Mouse (Mus musculus): Measurements from ENCODE around the gene Chst15. TPM values are rescaled to one million over a fixed set of nuclear protein-coding genes. Genes with fewer than 3 reads are reported as not detected.

Gene Chst15
- polyA plus RNA-seq, 1 experiment from 2014 or later = 18.3 TPM

GRCm38 (mm10) chr7:132238921-132239320, 78.1 kb downstream of the Chst15 start:
- Histone ChIP-seq H3K4me1 (ENCODE audit: insufficient read depth) (peaks cover 10% of the 10 kb centered on the region), H3K4me3 (ENCODE audit: low read depth, low read length) (no peak overlapping the region), H3K36me3 (ENCODE audit: insufficient read depth) (peaks cover 18% of the 10 kb centered on the region), H3K9ac (no peak overlapping the region), H3K27ac (ENCODE audit: low read depth) (no peak overlapping the region), H3K4me2 (no peak overlapping the region), H3K9me3 (ENCODE audit: low read depth, low read length) (no peaks in the 10 kb centered on the region), H3K27me3 (ENCODE audit: insufficient read depth, low read length) (no peaks in the 10 kb centered on the region)
- TF ChIP-seq CTCF (IDR thresholded peaks at IDR 0.05; ENCODE audit: low read depth) = no peak
- no peak for ATAC-seq (ENCODE audit: insufficient read depth)
- 61% methylated on average over 3 of the region's 3 CpGs for WGBS
- peak; percentile 60 for DNase-seq

GRCm38 (mm10) chr7:132237191-132237590, 79.8 kb downstream of the Chst15 start:
- 37% methylated on average over 4 of the region's 4 CpGs for WGBS
- H3K36me3 ChIP-seq (ENCODE audit: insufficient read depth) = peaks cover 16% of the 10 kb centered on the region
- no peak for ATAC-seq (ENCODE audit: insufficient read depth)

GRCm38 (mm10) chr7:132236789-132237188, 80.2 kb downstream of the Chst15 start:
- peak; percentile 27 for DNase-seq
- H3K4me2 ChIP-seq = no peak overlapping the region
- no peak overlapping the region for H3K9ac ChIP-seq
- 45% methylated on average over 8 of the region's 8 CpGs for WGBS
- peaks cover 15% of the 10 kb centered on the region for H3K36me3 ChIP-seq (ENCODE audit: insufficient read depth)
- no peaks in the 10 kb centered on the region for H3K9me3 ChIP-seq (ENCODE audit: low read depth, low read length)
- H3K27ac ChIP-seq (ENCODE audit: low read depth) = no peak overlapping the region
- peaks cover 6% of the 10 kb centered on the region; the same call in 1 of the 2 replicates for H3K4me1 ChIP-seq (ENCODE audit: insufficient read depth)
- H3K4me3 ChIP-seq (ENCODE audit: low read depth, low read length) = no peak overlapping the region
- no peak for TF ChIP-seq CTCF (IDR thresholded peaks at IDR 0.05; ENCODE audit: low read depth)
- no peak for ATAC-seq (ENCODE audit: insufficient read depth)
- no peaks in the 10 kb centered on the region for H3K27me3 ChIP-seq (ENCODE audit: insufficient read depth, low read length)

More at GRCm38 (mm10) chr7:132237191-132237590, 79.8 kb downstream of the Chst15 start:
- TF ChIP-seq CTCF (IDR thresholded peaks at IDR 0.05; ENCODE audit: low read depth) = no peak
- no peak overlapping the region for H3K27ac ChIP-seq (ENCODE audit: low read depth)
- no peak overlapping the region for H3K4me3 ChIP-seq (ENCODE audit: low read depth, low read length)
- H3K9ac ChIP-seq = no peak overlapping the region
- H3K4me1 ChIP-seq (ENCODE audit: insufficient read depth) = peaks cover 6% of the 10 kb centered on the region; the same call in 1 of the 2 replicates
- no peak overlapping the region for H3K4me2 ChIP-seq
- DNase-seq = no peak
- no peaks in the 10 kb centered on the region for H3K27me3 ChIP-seq (ENCODE audit: insufficient read depth, low read length)
- H3K9me3 ChIP-seq (ENCODE audit: low read depth, low read length) = no peaks in the 10 kb centered on the region

- H3K4me2 ChIP-seq = no peak overlapping the region
- H3K27ac ChIP-seq (ENCODE audit: low read depth) = no peak overlapping the region
- WGBS = 80% methylated on average over 3 of the region's 3 CpGs
- no peak overlapping the region for H3K9ac ChIP-seq
- H3K36me3 ChIP-seq (ENCODE audit: insufficient read depth) = peaks cover 8% of the 10 kb centered on the region; the same call in 1 of the 2 replicates
- DNase-seq = no peak
- no peak overlapping the region for H3K4me3 ChIP-seq (ENCODE audit: low read depth, low read length)
- no peak for TF ChIP-seq CTCF (IDR thresholded peaks at IDR 0.05; ENCODE audit: low read depth)
- no peaks in the 10 kb centered on the region for H3K27me3 ChIP-seq (ENCODE audit: insufficient read depth, low read length)
- no peak for ATAC-seq (ENCODE audit: insufficient read depth)
- peaks cover 6% of the 10 kb centered on the region; the same call in 1 of the 2 replicates for H3K4me1 ChIP-seq (ENCODE audit: insufficient read depth)
- H3K9me3 ChIP-seq (ENCODE audit: low read depth, low read length) = no peaks in the 10 kb centered on the region
Measured at GRCm38 (mm10) chr7:132234250-132234649, 82.8 kb downstream of the Chst15 start.

GRCm38 (mm10) chr7:132233732-132234131, 83.3 kb downstream of the Chst15 start:
- Histone ChIP-seq H3K9me3 (ENCODE audit: low read depth, low read length) (no peaks in the 10 kb centered on the region), H3K27ac (ENCODE audit: low read depth) (no peak overlapping the region), H3K4me1 (ENCODE audit: insufficient read depth) (peaks cover 6% of the 10 kb centered on the region; the same call in 1 of the 2 replicates), H3K9ac (no peak overlapping the region), H3K4me2 (no peak overlapping the region), H3K4me3 (ENCODE audit: low read depth, low read length) (no peak overlapping the region), H3K36me3 (ENCODE audit: insufficient read depth) (peaks cover 8% of the 10 kb centered on the region; the same call in 1 of the 2 replicates), H3K27me3 (ENCODE audit: insufficient read depth, low read length) (no peaks in the 10 kb centered on the region)
- no peak for ATAC-seq (ENCODE audit: insufficient read depth)
- WGBS = 83% methylated on average over 4 of the region's 4 CpGs
- DNase-seq = no peak
- no peak for TF ChIP-seq CTCF (IDR thresholded peaks at IDR 0.05; ENCODE audit: low read depth)

- peaks cover 3% of the 10 kb centered on the region; the same call in 1 of the 2 replicates for H3K4me1 ChIP-seq (ENCODE audit: insufficient read depth)
- ATAC-seq (ENCODE audit: insufficient read depth) (no peak), DNase-seq (no peak)
- no peaks in the 10 kb centered on the region for H3K9me3 ChIP-seq (ENCODE audit: low read depth, low read length)
- TF ChIP-seq CTCF (IDR thresholded peaks at IDR 0.05; ENCODE audit: low read depth) = no peak
- no peak overlapping the region for H3K9ac ChIP-seq
- peaks cover 3% of the 10 kb centered on the region; the same call in 1 of the 2 replicates for H3K36me3 ChIP-seq (ENCODE audit: insufficient read depth)
- WGBS = 44% methylated on average over 2 of the region's 2 CpGs
- no peaks in the 10 kb centered on the region for H3K27me3 ChIP-seq (ENCODE audit: insufficient read depth, low read length)
- H3K4me2 ChIP-seq = no peak overlapping the region
- H3K27ac ChIP-seq (ENCODE audit: low read depth) = no peak overlapping the region
- no peak overlapping the region for H3K4me3 ChIP-seq (ENCODE audit: low read depth, low read length)
Measured at GRCm38 (mm10) chr7:132232937-132233336, 84.1 kb downstream of the Chst15 start.

GRCm38 (mm10) chr7:132231476-132231875, 85.6 kb downstream of the Chst15 start:
- no peak for DNase-seq
- H3K4me2 ChIP-seq = no peak overlapping the region
- no peaks in the 10 kb centered on the region for H3K27me3 ChIP-seq (ENCODE audit: insufficient read depth, low read length)
- no peaks in the 10 kb centered on the region for H3K36me3 ChIP-seq (ENCODE audit: insufficient read depth)
- no peak overlapping the region for H3K9ac ChIP-seq
- no peak for TF ChIP-seq CTCF (IDR thresholded peaks at IDR 0.05; ENCODE audit: low read depth)
- 75% methylated on average over 3 of the region's 3 CpGs for WGBS
- no peak overlapping the region for H3K27ac ChIP-seq (ENCODE audit: low read depth)
- H3K4me3 ChIP-seq (ENCODE audit: low read depth, low read length) = no peak overlapping the region
- 0 out of 2 replicates have a peak, but pooled peaks cover 4% of the 10 kb centered on the region for H3K4me1 ChIP-seq (ENCODE audit: insufficient read depth)
- no peaks in the 10 kb centered on the region for H3K9me3 ChIP-seq (ENCODE audit: low read depth, low read length)
- ATAC-seq (ENCODE audit: insufficient read depth) = no peak
